Mouse (Mus musculus) kidney, postnatal 0 days (tissue): ENCODE measurements around the gene Dst. TPM values are rescaled to one million over a fixed set of nuclear protein-coding genes. Genes with fewer than 3 reads are reported as not detected.

ENCODE experiments used
- ATAC-seq: fragments of 200-750 bp; cut with Nextera tagmentation; replicated peaks from 2 replicates; pipeline ENCODE4 v1.8.0; 2017; ENCODE audit warnings: low read depth, moderate number of reproducible peaks, moderate TSS enrichment, moderate library complexity; ENCODE audit not compliant: low FRiP score
- DNase-seq: peaks from one replicate; pipeline ENCODE4 v3.0.0-alpha.2; 2016; ENCODE audit warnings: low spot score
- H3K27ac ChIP-seq: fragments of 300-500 bp; sonication (generic); 2 replicates; pipeline ENCODE4 v1.5.1; 2014; ENCODE audit warnings: mild to moderate bottlenecking
- H3K27me3 ChIP-seq: fragments of 300-500 bp; sonication (generic); 2 replicates; pipeline ENCODE4 v1.6.1; 2014; ENCODE audit warnings: low read length, mixed read lengths; ENCODE audit not compliant: insufficient read depth
- H3K36me3 ChIP-seq: fragments of 300-500 bp; sonication (generic); 2 replicates; pipeline ENCODE4 v1.6.1; 2014; ENCODE audit warnings: low read length, mixed read lengths; ENCODE audit not compliant: insufficient read depth
- H3K4me1 ChIP-seq: fragments of 300-500 bp; sonication (generic); replicated peaks from 2 replicates; pipeline ENCODE4 v1.6.1; 2014; ENCODE audit warnings: antibody characterized with exemption, low read length, mixed read lengths; ENCODE audit not compliant: insufficient read depth
- H3K4me2 ChIP-seq: fragments of 300-500 bp; sonication (generic); 2 replicates; pipeline ENCODE4 v1.6.1; 2014; ENCODE audit warnings: mild to moderate bottlenecking, low read length, moderate library complexity, mixed read lengths
- H3K4me3 ChIP-seq: fragments of 300-500 bp; sonication (generic); replicated peaks from 2 replicates; pipeline ENCODE4 v1.5.1; 2014; ENCODE audit warnings: low read depth, low read length
- H3K9ac ChIP-seq: fragments of 300-500 bp; sonication (generic); 2 replicates; pipeline ENCODE4 v1.6.1; 2014; ENCODE audit warnings: low read depth, low read length
- H3K9me3 ChIP-seq: fragments of 300-500 bp; sonication (generic); replicated peaks from 2 replicates; pipeline ENCODE4 v1.6.1; 2016; ENCODE audit warnings: low read length, inconsistent platforms, mixed read lengths
- CTCF ChIP-seq: IDR thresholded peaks from 2 replicates; pipeline ENCODE4 v1.5.1; 2016; ENCODE audit warnings: antibody characterized with exemption, low read depth, mild to moderate bottlenecking, moderate library complexity
- WGBS: fragments of 180-500 bp; shearing (Covaris S2); extraction: QIAGEN DNeasy Blood & Tissue Kit; methylation state at CpG from one replicate; pipeline ENCODE4 v1.1.7; 2014; 5-methylcytosine and 5-hydroxymethylcytosine counted together
- polyA plus RNA-seq: library from polyadenylated mRNA; unstranded; fragments of >200 nt; fragmentation: Nextera tagmentation; extraction: Ambion mirVana; gene quantifications from 2 replicates; pipeline ENCODE4 v1.2.1, GENCODE M21; 2015

The Dst gene
- polyA plus RNA-seq, 1 experiment from 2014 or later = 22.4 TPM

GRCm38 (mm10) chr1:34142951-34143580 lies 235.0 kb downstream of the Dst start:
- ATAC-seq (peak; percentile 35; the same call in 1 of the 2 replicates), DNase-seq (no peak)
- Histone ChIP-seq H3K4me2 (no peak overlapping the region), H3K4me3 (no peak overlapping the region), H3K4me1 (peaks cover 5% of the 10 kb centered on the region), H3K36me3 (no peaks in the 10 kb centered on the region), H3K27me3 (no peaks in the 10 kb centered on the region), H3K9ac (no peak overlapping the region), H3K9me3 (no peaks in the 10 kb centered on the region), H3K27ac (peak overlapping the region; percentile 19; the same call in 1 of the 2 replicates)
- 29% methylated on average over 9 of the region's 9 CpGs for WGBS
- TF ChIP-seq CTCF = no peak

- Histone ChIP-seq H3K4me1 (peaks cover 5% of the 10 kb centered on the region; the same call in 1 of the 2 replicates), H3K9ac (no peak overlapping the region), H3K9me3 (no peaks in the 10 kb centered on the region), H3K27me3 (no peaks in the 10 kb centered on the region), H3K4me2 (no peak overlapping the region), H3K4me3 (no peak overlapping the region), H3K27ac (no peak overlapping the region), H3K36me3 (no peaks in the 10 kb centered on the region)
- no peak for TF ChIP-seq CTCF
- WGBS = 88% methylated on average over 7 of the region's 7 CpGs
- DNase-seq (no peak), ATAC-seq (no peak)
Observed at GRCm38 (mm10) chr1:34144826-34145225, 236.8 kb downstream of the Dst start.

GRCm38 (mm10) chr1:34148039-34148438 lies 240.0 kb downstream of the Dst start:
- no peak for DNase-seq
- Histone ChIP-seq H3K4me2 (no peak overlapping the region), H3K4me3 (no peak overlapping the region), H3K36me3 (no peaks in the 10 kb centered on the region), H3K9me3 (no peaks in the 10 kb centered on the region), H3K27me3 (no peaks in the 10 kb centered on the region), H3K27ac (no peak overlapping the region), H3K9ac (no peak overlapping the region), H3K4me1 (peaks cover 2% of the 10 kb centered on the region; the same call in 1 of the 2 replicates)
- ATAC-seq = no peak
- 94% methylated on average over 11 of the region's 11 CpGs for WGBS
- no peak for TF ChIP-seq CTCF

- no peak overlapping the region for H3K9ac ChIP-seq
- H3K27ac ChIP-seq = 0 out of 2 replicates have a peak overlapping the region, but pooled peaks have one; percentile 69
- H3K36me3 ChIP-seq = no peaks in the 10 kb centered on the region
- 53% methylated on average over 10 of the region's 10 CpGs for WGBS
- no peak overlapping the region for H3K4me2 ChIP-seq
- peak; percentile 88 for DNase-seq
- no peak overlapping the region for H3K4me3 ChIP-seq
- ATAC-seq = no peak; the same call in 1 of the 2 replicates
- no peak for TF ChIP-seq CTCF
- H3K27me3 ChIP-seq = no peaks in the 10 kb centered on the region
- H3K9me3 ChIP-seq = no peaks in the 10 kb centered on the region
- H3K4me1 ChIP-seq = no peaks in the 10 kb centered on the region
Observed at GRCm38 (mm10) chr1:34150416-34151093, 242.5 kb downstream of the Dst start.

DNA sequence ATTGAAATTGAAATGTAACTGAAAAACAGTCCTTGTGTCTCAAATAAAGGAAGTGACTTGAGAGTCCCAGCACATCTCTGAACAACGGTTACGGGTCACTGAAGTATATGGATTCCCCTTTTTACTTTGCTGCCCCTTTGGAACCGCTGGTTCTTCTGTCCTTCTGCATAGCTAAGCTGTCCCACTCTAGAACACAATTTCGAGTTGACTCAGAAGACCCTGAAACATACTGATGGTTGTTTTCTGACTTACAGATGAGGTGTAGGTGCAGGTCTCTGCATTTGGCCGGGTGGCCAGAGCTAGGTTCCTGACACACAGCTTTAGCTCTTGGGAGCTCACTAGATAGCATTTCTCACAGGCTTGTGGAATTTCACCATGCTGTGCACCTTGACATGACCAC lies 244.7 kb downstream of the Dst start:
- Histone ChIP-seq H3K27ac (no peak overlapping the region), H3K9me3 (no peaks in the 10 kb centered on the region), H3K27me3 (no peaks in the 10 kb centered on the region), H3K4me1 (no peaks in the 10 kb centered on the region), H3K4me3 (no peak overlapping the region), H3K9ac (no peak overlapping the region), H3K36me3 (no peaks in the 10 kb centered on the region), H3K4me2 (no peak overlapping the region)
- WGBS = 87% methylated on average over 5 of the region's 5 CpGs
- no peak for TF ChIP-seq CTCF
- no peak for ATAC-seq
- DNase-seq = no peak

DNA sequence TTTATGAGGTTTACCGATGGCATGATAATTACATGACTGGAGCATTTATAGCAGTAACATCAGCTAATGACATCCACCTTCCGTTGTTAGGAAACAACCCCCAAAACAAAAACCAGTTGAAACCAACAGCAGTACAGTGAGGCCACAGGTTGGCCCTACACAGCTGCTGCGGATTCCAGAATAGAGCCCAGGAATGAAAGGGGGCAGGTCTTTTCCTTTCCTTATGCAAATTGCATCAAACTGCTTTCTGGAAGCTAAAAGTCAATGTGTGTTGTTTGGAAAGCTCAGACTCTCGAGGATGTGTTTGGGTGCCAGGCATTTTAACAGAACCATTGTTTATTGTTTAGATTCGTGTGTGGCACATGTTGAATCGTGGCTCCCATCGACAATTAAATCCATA lies 248.0 kb downstream of the Dst start:
- no peak for ATAC-seq
- no peak overlapping the region for H3K4me2 ChIP-seq
- 78% methylated on average over 7 of the region's 7 CpGs for WGBS
- no peak for TF ChIP-seq CTCF
- H3K9ac ChIP-seq = no peak overlapping the region
- H3K9me3 ChIP-seq = no peaks in the 10 kb centered on the region
- no peak overlapping the region for H3K4me3 ChIP-seq
- H3K4me1 ChIP-seq = no peaks in the 10 kb centered on the region
- no peaks in the 10 kb centered on the region for H3K36me3 ChIP-seq
- no peaks in the 10 kb centered on the region for H3K27me3 ChIP-seq
- no peak overlapping the region for H3K27ac ChIP-seq
- DNase-seq = no peak
